Mouse (Mus musculus): ENCODE results near the gene Wdfy3. TPM values are rescaled to one million over a fixed set of nuclear protein-coding genes. Genes with fewer than 3 reads are reported as not detected.
"Not testable (repeated sequence)": the region's sequence is repeated elsewhere in the genome, so short reads cannot be mapped to it uniquely, and the experiment has no call there.

The Wdfy3 gene
- polyA plus RNA-seq, 1 experiment from 2014 or later: 25.9 TPM

- DNase-seq (ENCODE audit: low spot score, missing footprints); ATAC-seq (ENCODE audit: low FRiP score); H3K9me3 ChIP-seq (ENCODE audit: control insufficient read depth, low read length); H3K27me3 ChIP-seq (ENCODE audit: control insufficient read depth, insufficient read depth, low read length); H3K4me1 ChIP-seq (ENCODE audit: control insufficient read depth, insufficient read depth, low read length); H3K4me2 ChIP-seq; H3K36me3 ChIP-seq (ENCODE audit: control insufficient read depth, insufficient read depth, low read length); H3K4me3 ChIP-seq (ENCODE audit: low read depth, low read length); H3K27ac ChIP-seq (ENCODE audit: low read depth, low read length); H3K9ac ChIP-seq (ENCODE audit: low read length): not testable (repeated sequence)
- 86% methylated on average over 4 of the region's 4 CpGs for WGBS
Measured at GRCm38 (mm10) chr5:101972594-101972993, 97.1 kb downstream of the Wdfy3 start.

GRCm38 (mm10) chr5:101968153-101968851, 101.4 kb downstream of the Wdfy3 start:
- Histone ChIP-seq H3K4me1 (ENCODE audit: control insufficient read depth, insufficient read depth, low read length) (no peaks in the 10 kb centered on the region), H3K36me3 (ENCODE audit: control insufficient read depth, insufficient read depth, low read length) (no peaks in the 10 kb centered on the region), H3K9ac (ENCODE audit: low read length) (no peak overlapping the region), H3K4me3 (ENCODE audit: low read depth, low read length) (no peak overlapping the region), H3K9me3 (ENCODE audit: control insufficient read depth, low read length) (no peaks in the 10 kb centered on the region), H3K4me2 (no peak overlapping the region), H3K27ac (ENCODE audit: low read depth, low read length) (no peak overlapping the region), H3K27me3 (ENCODE audit: control insufficient read depth, insufficient read depth, low read length) (no peaks in the 10 kb centered on the region)
- DNase-seq (ENCODE audit: low spot score, missing footprints): peak; percentile 74
- WGBS: 82% methylated on average over 12 of the region's 12 CpGs
- no peak for ATAC-seq (ENCODE audit: low FRiP score)

GRCm38 (mm10) chr5:101967832-101968152, 101.9 kb downstream of the Wdfy3 start:
- H3K27ac ChIP-seq (ENCODE audit: low read depth, low read length): no peak overlapping the region

GRCm38 (mm10) chr5:101962824-101963223, 106.9 kb downstream of the Wdfy3 start:
- Histone ChIP-seq H3K36me3 (ENCODE audit: control insufficient read depth, insufficient read depth, low read length) (peaks cover 3% of the 10 kb centered on the region; the same call in 1 of the 2 replicates), H3K9me3 (ENCODE audit: control insufficient read depth, low read length) (no peaks in the 10 kb centered on the region), H3K4me2 (no peak overlapping the region), H3K27ac (ENCODE audit: low read depth, low read length) (no peak overlapping the region), H3K4me1 (ENCODE audit: control insufficient read depth, insufficient read depth, low read length) (no peaks in the 10 kb centered on the region), H3K9ac (ENCODE audit: low read length) (no peak overlapping the region), H3K4me3 (ENCODE audit: low read depth, low read length) (no peak overlapping the region), H3K27me3 (ENCODE audit: control insufficient read depth, insufficient read depth, low read length) (no peaks in the 10 kb centered on the region)
- WGBS: 79% methylated on average over 4 of the region's 4 CpGs
- DNase-seq (ENCODE audit: low spot score, missing footprints) (peak; percentile 28), ATAC-seq (ENCODE audit: low FRiP score) (no peak)

More at GRCm38 (mm10) chr5:101967832-101968152, 101.9 kb downstream of the Wdfy3 start:
- DNase-seq (ENCODE audit: low spot score, missing footprints) (peak; percentile 39), ATAC-seq (ENCODE audit: low FRiP score) (no peak)
- no peaks in the 10 kb centered on the region for H3K4me1 ChIP-seq (ENCODE audit: control insufficient read depth, insufficient read depth, low read length)
- H3K4me2 ChIP-seq: no peak overlapping the region
- no peaks in the 10 kb centered on the region for H3K27me3 ChIP-seq (ENCODE audit: control insufficient read depth, insufficient read depth, low read length)
- no peaks in the 10 kb centered on the region for H3K9me3 ChIP-seq (ENCODE audit: control insufficient read depth, low read length)
- WGBS: 85% methylated on average over 2 of the region's 2 CpGs
- H3K4me3 ChIP-seq (ENCODE audit: low read depth, low read length): no peak overlapping the region
- no peaks in the 10 kb centered on the region for H3K36me3 ChIP-seq (ENCODE audit: control insufficient read depth, insufficient read depth, low read length)
- no peak overlapping the region for H3K9ac ChIP-seq (ENCODE audit: low read length)

- no peak overlapping the region for H3K4me2 ChIP-seq
- WGBS: 98% methylated on average over 13 of the region's 13 CpGs
- H3K27me3 ChIP-seq (ENCODE audit: control insufficient read depth, insufficient read depth, low read length): no peaks in the 10 kb centered on the region
- DNase-seq (ENCODE audit: low spot score, missing footprints): no peak
- H3K4me1 ChIP-seq (ENCODE audit: control insufficient read depth, insufficient read depth, low read length): no peaks in the 10 kb centered on the region
- H3K4me3 ChIP-seq (ENCODE audit: low read depth, low read length): no peak overlapping the region
- ATAC-seq (ENCODE audit: low FRiP score): no peak
- H3K9me3 ChIP-seq (ENCODE audit: control insufficient read depth, low read length): no peaks in the 10 kb centered on the region
- H3K36me3 ChIP-seq (ENCODE audit: control insufficient read depth, insufficient read depth, low read length): peaks cover 8% of the 10 kb centered on the region; the same call in 1 of the 2 replicates
- no peak overlapping the region for H3K27ac ChIP-seq (ENCODE audit: low read depth, low read length)
- H3K9ac ChIP-seq (ENCODE audit: low read length): no peak overlapping the region
Measured at GRCm38 (mm10) chr5:101959369-101959768, 110.4 kb downstream of the Wdfy3 start.

GRCm38 (mm10) chr5:101958941-101959340, 110.8 kb downstream of the Wdfy3 start:
- Histone ChIP-seq H3K27me3 (ENCODE audit: control insufficient read depth, insufficient read depth, low read length) (no peaks in the 10 kb centered on the region), H3K9me3 (ENCODE audit: control insufficient read depth, low read length) (no peaks in the 10 kb centered on the region), H3K4me3 (ENCODE audit: low read depth, low read length) (no peak overlapping the region), H3K36me3 (ENCODE audit: control insufficient read depth, insufficient read depth, low read length) (peaks cover 8% of the 10 kb centered on the region; the same call in 1 of the 2 replicates), H3K27ac (ENCODE audit: low read depth, low read length) (no peak overlapping the region), H3K4me2 (no peak overlapping the region), H3K4me1 (ENCODE audit: control insufficient read depth, insufficient read depth, low read length) (no peaks in the 10 kb centered on the region), H3K9ac (ENCODE audit: low read length) (no peak overlapping the region)
- ATAC-seq (ENCODE audit: low FRiP score) (no peak), DNase-seq (ENCODE audit: low spot score, missing footprints) (no peak)
- WGBS: 97% methylated on average over 4 of the region's 4 CpGs

- no peak overlapping the region for H3K9ac ChIP-seq (ENCODE audit: low read length)
- peaks cover 8% of the 10 kb centered on the region; the same call in 1 of the 2 replicates for H3K36me3 ChIP-seq (ENCODE audit: control insufficient read depth, insufficient read depth, low read length)
- H3K4me1 ChIP-seq (ENCODE audit: control insufficient read depth, insufficient read depth, low read length): no peaks in the 10 kb centered on the region
- H3K4me2 ChIP-seq: no peak overlapping the region
- DNase-seq (ENCODE audit: low spot score, missing footprints) (no peak), ATAC-seq (ENCODE audit: low FRiP score) (no peak)
- WGBS: 93% methylated on average over 8 of the region's 8 CpGs
- no peaks in the 10 kb centered on the region for H3K9me3 ChIP-seq (ENCODE audit: control insufficient read depth, low read length)
- no peaks in the 10 kb centered on the region for H3K27me3 ChIP-seq (ENCODE audit: control insufficient read depth, insufficient read depth, low read length)
- H3K27ac ChIP-seq (ENCODE audit: low read depth, low read length): no peak overlapping the region
- no peak overlapping the region for H3K4me3 ChIP-seq (ENCODE audit: low read depth, low read length)
Measured at GRCm38 (mm10) chr5:101957419-101957818, 112.3 kb downstream of the Wdfy3 start.

GRCm38 (mm10) chr5:101954393-101955340, 115.1 kb downstream of the Wdfy3 start:
- 90% methylated on average over 16 of the region's 16 CpGs for WGBS
- peaks cover 13% of the 10 kb centered on the region for H3K36me3 ChIP-seq (ENCODE audit: control insufficient read depth, insufficient read depth, low read length)

GRCm38 (mm10) chr5:101951918-101952317, 117.8 kb downstream of the Wdfy3 start:
- DNase-seq (ENCODE audit: low spot score, missing footprints) (no peak), ATAC-seq (ENCODE audit: low FRiP score) (no peak)
- no peak overlapping the region for H3K4me3 ChIP-seq (ENCODE audit: low read depth, low read length)
- no peaks in the 10 kb centered on the region for H3K27me3 ChIP-seq (ENCODE audit: control insufficient read depth, insufficient read depth, low read length)
- H3K4me2 ChIP-seq: no peak overlapping the region
- peaks cover 18% of the 10 kb centered on the region for H3K36me3 ChIP-seq (ENCODE audit: control insufficient read depth, insufficient read depth, low read length)
- no peaks in the 10 kb centered on the region for H3K9me3 ChIP-seq (ENCODE audit: control insufficient read depth, low read length)
- H3K4me1 ChIP-seq (ENCODE audit: control insufficient read depth, insufficient read depth, low read length): no peaks in the 10 kb centered on the region
- 91% methylated on average over 1 of the region's 1 CpGs for WGBS
- no peak overlapping the region for H3K27ac ChIP-seq (ENCODE audit: low read depth, low read length)
- no peak overlapping the region for H3K9ac ChIP-seq (ENCODE audit: low read length)

More at GRCm38 (mm10) chr5:101954393-101955340, 115.1 kb downstream of the Wdfy3 start:
- Histone ChIP-seq H3K4me1 (ENCODE audit: control insufficient read depth, insufficient read depth, low read length) (no peaks in the 10 kb centered on the region), H3K27me3 (ENCODE audit: control insufficient read depth, insufficient read depth, low read length) (no peaks in the 10 kb centered on the region), H3K4me3 (ENCODE audit: low read depth, low read length) (no peak overlapping the region), H3K27ac (ENCODE audit: low read depth, low read length) (no peak overlapping the region), H3K4me2 (no peak overlapping the region), H3K9me3 (ENCODE audit: control insufficient read depth, low read length) (no peaks in the 10 kb centered on the region), H3K9ac (ENCODE audit: low read length) (no peak overlapping the region)
- DNase-seq (ENCODE audit: low spot score, missing footprints): no peak
- ATAC-seq (ENCODE audit: low FRiP score): no peak

Data from midbrain, embryonic 11.5 days (tissue).